Comparison of ENCODE assay signal across 28 mouse cellular contexts in genomic region chr6:92762372-92762771, GRCm38 (mm10). TPM values are rescaled to one million over a fixed set of nuclear protein-coding genes. Genes with fewer than 3 reads are reported as not detected.
DNase-seq lines count a peak whose midpoint lies in the region; ATAC-seq and TF ChIP-seq lines count a peak whose summit lies in the region.
"Had no signal": no experiment of that assay in that cellular context is flagged by ENCODE, and none has a peak within 500 bp of the region (broad histone marks: within the 10 kb centered on the region; RNA-seq: fewer than 3 reads in every experiment).

No protein-coding gene starts in this region.

- H3K4me3 ChIP-seq in embryonic facial prominence, embryonic 11.5 days (ENCODE audit: low read depth, low read length), result no peak overlapping the region
- H3K4me3 ChIP-seq in embryonic facial prominence, embryonic 10.5 days, result no peak overlapping the region
- H3K4me3 ChIP-seq in forebrain, postnatal 0 days (ENCODE audit: low read depth, low read length), result no peak overlapping the region
- H3K4me3 ChIP-seq in forebrain, embryonic 10.5 days, result no peak overlapping the region
- no peak overlapping the region for H3K4me3 ChIP-seq in kidney, embryonic 14.5 days (ENCODE audit: low read length)
- H3K4me3 ChIP-seq: embryonic facial prominence, embryonic 13.5 days; embryonic facial prominence, embryonic 15.5 days; erythroblast, embryonic 14.5 days; forebrain, embryonic 13.5 days had no signal

- H3K27me3 ChIP-seq in embryonic facial prominence, embryonic 11.5 days (ENCODE audit: control insufficient read depth, insufficient read depth, low read length), result no peaks in the 10 kb centered on the region
- H3K27me3 ChIP-seq in embryonic facial prominence, embryonic 10.5 days (replicated peaks; ENCODE audit: low read depth, poor library complexity, severe bottlenecking), result peaks cover 10% of the 10 kb centered on the region; the same call in 1 of the 2 replicates
- no peaks in the 10 kb centered on the region for H3K27me3 ChIP-seq in forebrain, postnatal 0 days (ENCODE audit: insufficient read depth, low read length)
- H3K27me3 ChIP-seq in forebrain, embryonic 10.5 days (ENCODE audit: poor library complexity, severe bottlenecking), result peaks cover 7% of the 10 kb centered on the region; the same call in 1 of the 2 replicates
- H3K27me3 ChIP-seq in kidney, embryonic 14.5 days (ENCODE audit: control insufficient read depth, insufficient read depth, low read length), result no peaks in the 10 kb centered on the region
- H3K27me3 ChIP-seq: CH12.LX; embryonic facial prominence, embryonic 13.5 days; embryonic facial prominence, embryonic 15.5 days; forebrain, embryonic 13.5 days; Patski had no signal

- no peaks in the 10 kb centered on the region; the same call in 1 of the 2 replicates for H3K4me1 ChIP-seq in embryonic facial prominence, embryonic 11.5 days (ENCODE audit: control insufficient read depth, insufficient read depth, low read length)
- H3K4me1 ChIP-seq in embryonic facial prominence, embryonic 10.5 days, result peaks cover 20% of the 10 kb centered on the region
- no peaks in the 10 kb centered on the region for H3K4me1 ChIP-seq in forebrain, postnatal 0 days (ENCODE audit: insufficient read depth)
- peaks cover 32% of the 10 kb centered on the region for H3K4me1 ChIP-seq in forebrain, embryonic 10.5 days
- H3K4me1 ChIP-seq in kidney, embryonic 14.5 days (ENCODE audit: control insufficient read depth, insufficient read depth, low read length), result no peaks in the 10 kb centered on the region
- H3K4me1 ChIP-seq: embryonic facial prominence, embryonic 13.5 days; embryonic facial prominence, embryonic 15.5 days; forebrain, embryonic 13.5 days had no signal

- no peaks in the 10 kb centered on the region for H3K9me3 ChIP-seq in embryonic facial prominence, embryonic 11.5 days (replicated peaks; ENCODE audit: control insufficient read depth, low read length)
- H3K9me3 ChIP-seq in embryonic facial prominence, embryonic 10.5 days, result no peaks in the 10 kb centered on the region
- H3K9me3 ChIP-seq in forebrain, postnatal 0 days (ENCODE audit: low read length), result no peaks in the 10 kb centered on the region
- H3K9me3 ChIP-seq in forebrain, embryonic 10.5 days, result no peaks in the 10 kb centered on the region
- no peaks in the 10 kb centered on the region for H3K9me3 ChIP-seq in kidney, embryonic 14.5 days (ENCODE audit: control insufficient read depth, low read length)
- H3K9me3 ChIP-seq: embryonic facial prominence, embryonic 13.5 days; embryonic facial prominence, embryonic 15.5 days; forebrain, embryonic 13.5 days had no signal

- 45% methylated on average over 3 of the region's 3 CpGs for WGBS in embryonic facial prominence, embryonic 11.5 days
- WGBS in embryonic facial prominence, embryonic 10.5 days, result 59% methylated on average over 3 of the region's 3 CpGs
- 22% methylated on average over 3 of the region's 3 CpGs for WGBS in forebrain, postnatal 0 days
- WGBS in forebrain, embryonic 10.5 days, result 61% methylated on average over 3 of the region's 3 CpGs
- whole genome bisulfite sequencing in kidney, embryonic 14.5 days, result 57% methylated on average over 3 of the region's 3 CpGs

- no peak for TF ChIP-seq POLR2A in brain, embryonic 14.5 days (IDR thresholded peaks at IDR 0.05; ENCODE audit: borderline replicate concordance, extremely low read depth, insufficient read depth, insufficient read length, poor library complexity, severe bottlenecking)

- H3K27ac ChIP-seq in embryonic facial prominence, embryonic 11.5 days (replicated peaks; ENCODE audit: low read depth, low read length), result no peak overlapping the region
- H3K27ac ChIP-seq in embryonic facial prominence, embryonic 10.5 days (replicated peaks), result no peak overlapping the region
- H3K27ac ChIP-seq in forebrain, postnatal 0 days (ENCODE audit: low read depth, low read length), result no peak overlapping the region
- H3K27ac ChIP-seq in forebrain, embryonic 10.5 days, result no peak overlapping the region
- H3K27ac ChIP-seq in kidney, embryonic 14.5 days (ENCODE audit: low read depth, low read length), result no peak overlapping the region
- H3K27ac ChIP-seq: embryonic facial prominence, embryonic 13.5 days; embryonic facial prominence, embryonic 15.5 days; forebrain, embryonic 13.5 days had no signal

- no peak for ATAC-seq in embryonic facial prominence, embryonic 11.5 days (replicated peaks; ENCODE audit: insufficient number of reproducible peaks, low FRiP score, low TSS enrichment, low read depth)
- peak; percentile 56; the same call in 1 of the 2 replicates for ATAC-seq in forebrain, postnatal 0 days
- ATAC-seq in kidney, embryonic 14.5 days (ENCODE audit: low FRiP score, low TSS enrichment), result no peak
- ATAC-seq: activated CD4-positive, CD25-positive, alpha-beta regulatory T cell, adult 4 months; CD4-positive, CD25-positive, alpha-beta regulatory T cell, adult 4 months; forebrain, embryonic 13.5 days; Patski had no signal

- H3K4me2 ChIP-seq in embryonic facial prominence, embryonic 11.5 days (ENCODE audit: low read depth, low read length), result no peak overlapping the region
- no peak overlapping the region for H3K4me2 ChIP-seq in forebrain, postnatal 0 days (ENCODE audit: low read depth)
- no peak overlapping the region for H3K4me2 ChIP-seq in kidney, embryonic 14.5 days (replicated peaks; ENCODE audit: low read depth, low read length)
- H3K4me2 ChIP-seq: embryonic facial prominence, embryonic 13.5 days; embryonic facial prominence, embryonic 15.5 days; forebrain, embryonic 13.5 days had no signal

- no peaks in the 10 kb centered on the region for H3K36me3 ChIP-seq in embryonic facial prominence, embryonic 11.5 days (replicated peaks; ENCODE audit: control insufficient read depth, insufficient read depth, low read depth, low read length)
- H3K36me3 ChIP-seq in embryonic facial prominence, embryonic 10.5 days (replicated peaks), result no peaks in the 10 kb centered on the region
- no peaks in the 10 kb centered on the region for H3K36me3 ChIP-seq in forebrain, postnatal 0 days (ENCODE audit: insufficient read depth)
- H3K36me3 ChIP-seq in forebrain, embryonic 10.5 days (replicated peaks), result no peaks in the 10 kb centered on the region
- H3K36me3 ChIP-seq in kidney, embryonic 14.5 days (ENCODE audit: control insufficient read depth, insufficient read depth, low read length), result no peaks in the 10 kb centered on the region
- H3K36me3 ChIP-seq: embryonic facial prominence, embryonic 13.5 days; embryonic facial prominence, embryonic 15.5 days; G1E had no signal

- no peak for TF ChIP-seq CTCF in forebrain, postnatal 0 days (IDR thresholded peaks at IDR 0.05; ENCODE audit: low read depth)
- no peak for TF ChIP-seq CTCF in brain, embryonic 14.5 days (IDR thresholded peaks at IDR 0.05; ENCODE audit: borderline replicate concordance, extremely low read depth, insufficient read depth, insufficient read length)

- H3K9ac ChIP-seq in embryonic facial prominence, embryonic 11.5 days (replicated peaks; ENCODE audit: low read length), result no peak overlapping the region
- no peak overlapping the region for H3K9ac ChIP-seq in forebrain, postnatal 0 days
- no peak overlapping the region for H3K9ac ChIP-seq in kidney, embryonic 14.5 days (ENCODE audit: low read depth, low read length)
- H3K9ac ChIP-seq: embryonic facial prominence, embryonic 13.5 days; embryonic facial prominence, embryonic 15.5 days; forebrain, embryonic 13.5 days had no signal

- DNase-seq in embryonic facial prominence, embryonic 11.5 days (ENCODE audit: low spot score), result peak; percentile 11
- no peak for DNase-seq in embryonic facial prominence, embryonic 10.5 days (ENCODE audit: low spot score)
- no peak for DNase-seq in forebrain, postnatal 0 days
- no peak for DNase-seq in forebrain, embryonic 10.5 days (ENCODE audit: extremely low spot score, low spot score)
- peak; percentile 55 for DNase-seq in brain, embryonic 14.5 days (ENCODE audit: low read depth)
- DNase-seq in hindlimb bud, embryonic 11.5 days (ENCODE audit: extremely low spot score, low read depth, low spot score), result peak; percentile 20
- DNase-seq: adrenal gland, adult 8-10 months; adrenal gland, postnatal 14 days; adrenal gland, postnatal 36 days; B cell, adult 2 months; cerebellum, adult 11 months; cerebellum, adult 18-20 months; cerebellum, adult 8-10 months; cerebellum, adult 9-11 months; cerebellum, postnatal 14 days; cerebellum, postnatal 36 days; embryo, embryonic 11 days had no signal

RNA-seq across cellular contexts. Expression of gene A730049H05Rik, which starts 53.9 kb away (rescaled TPM):
- polyA plus RNA-seq in embryonic facial prominence, embryonic 11.5 days (2014; fragmentation: Nextera tagmentation; extraction: Ambion mirVana), result 0.72 and 1.7 TPM in 2 replicates
- 1.5 TPM in 2 replicates for polyA plus RNA-seq in embryonic facial prominence, embryonic 10.5 days (2016; fragmentation: Nextera tagmentation; extraction: Ambion mirVana)
- 0.08 and 0.57 TPM in 2 replicates for total RNA-seq in forebrain, postnatal 0 days (2014; rRNA removed)
- 0.35 and 0.38 TPM in 2 replicates for polyA plus RNA-seq in forebrain, postnatal 0 days (2015; fragmentation: Nextera tagmentation; extraction: Ambion mirVana)
- 0.99 and 2.3 TPM in 2 replicates for polyA plus RNA-seq in forebrain, embryonic 10.5 days (2016; fragmentation: Nextera tagmentation; extraction: Ambion mirVana)
- polyA plus RNA-seq in brain, embryonic 14.5 days (2012; rRNA removed), result 0.44 and 0.48 TPM in 2 replicates
- 1.2 and 1.6 TPM in 2 replicates for polyA plus RNA-seq in kidney, embryonic 14.5 days (2014; fragmentation: Nextera tagmentation; extraction: Ambion mirVana)
- total RNA-seq: CH12.LX; common myeloid progenitor, adult 5-6 weeks had no signal
- polyA plus RNA-seq: activated CD4-positive, CD25-positive, alpha-beta regulatory T cell, adult 4 months; CD4-positive, CD25-positive, alpha-beta regulatory T cell, adult 4 months; erythroblast, embryonic 14.5 days; G1E had no signal

RNA-seq across cellular contexts. Expression of gene Prickle2, which starts 56.4 kb away (rescaled TPM):
- polyA plus RNA-seq in embryonic facial prominence, embryonic 11.5 days (2014; fragmentation: Nextera tagmentation; extraction: Ambion mirVana), result 4.1 TPM in 2 replicates
- 4.9 and 5.3 TPM in 2 replicates for polyA plus RNA-seq in embryonic facial prominence, embryonic 10.5 days (2016; fragmentation: Nextera tagmentation; extraction: Ambion mirVana)
- total RNA-seq in forebrain, postnatal 0 days (2014; rRNA removed), result 28.0 and 29.4 TPM in 2 replicates
- 6.2 and 8.4 TPM in 2 replicates for polyA plus RNA-seq in forebrain, postnatal 0 days (2015; fragmentation: Nextera tagmentation; extraction: Ambion mirVana)
- 2.3 and 2.6 TPM in 2 replicates for polyA plus RNA-seq in forebrain, embryonic 10.5 days (2016; fragmentation: Nextera tagmentation; extraction: Ambion mirVana)
- polyA plus RNA-seq in brain, embryonic 14.5 days (2012; rRNA removed), result 9.3 and 17.8 TPM in 2 replicates
- 5.8 and 7.4 TPM in 2 replicates for polyA plus RNA-seq in kidney, embryonic 14.5 days (2014; fragmentation: Nextera tagmentation; extraction: Ambion mirVana)
- total RNA-seq: CH12.LX; common myeloid progenitor, adult 5-6 weeks had no signal
- polyA plus RNA-seq: erythroblast, embryonic 14.5 days; G1E had no signal

Comparison
In these comparisons a context has a peak if more than half of its experiments do, and no peak if none do; other contexts are left out.
1. DNase-seq: peak in embryonic facial prominence, embryonic 11.5 days (single experiment), brain, embryonic 14.5 days (single experiment) and hindlimb bud, embryonic 11.5 days (single experiment); none in embryonic facial prominence, embryonic 10.5 days (single experiment), forebrain, postnatal 0 days (single experiment) and forebrain, embryonic 10.5 days (single experiment).